Mouse (Mus musculus) adipose tissue, adult 10 weeks (tissue): ENCODE results near the gene Arhgap27. TPM values are rescaled to one million over a fixed set of nuclear protein-coding genes. Genes with fewer than 3 reads are reported as not detected.

Experiments used
- polyA plus RNA-seq: library from polyadenylated mRNA; stranded (reverse); fragments of 350-450 nt; fragmentation: Illumina TruSeq; extraction: RNeasy Lipid Tissue Mini Kit (QIAGEN cat#74804); gene quantifications from one replicate; pipeline ENCODE4 v1.2.3, GENCODE M21; 2014; ENCODE audit warnings: low read depth, low replicate concordance

Arhgap27 gene
- 17.1 TPM for polyA plus RNA-seq

DNA sequence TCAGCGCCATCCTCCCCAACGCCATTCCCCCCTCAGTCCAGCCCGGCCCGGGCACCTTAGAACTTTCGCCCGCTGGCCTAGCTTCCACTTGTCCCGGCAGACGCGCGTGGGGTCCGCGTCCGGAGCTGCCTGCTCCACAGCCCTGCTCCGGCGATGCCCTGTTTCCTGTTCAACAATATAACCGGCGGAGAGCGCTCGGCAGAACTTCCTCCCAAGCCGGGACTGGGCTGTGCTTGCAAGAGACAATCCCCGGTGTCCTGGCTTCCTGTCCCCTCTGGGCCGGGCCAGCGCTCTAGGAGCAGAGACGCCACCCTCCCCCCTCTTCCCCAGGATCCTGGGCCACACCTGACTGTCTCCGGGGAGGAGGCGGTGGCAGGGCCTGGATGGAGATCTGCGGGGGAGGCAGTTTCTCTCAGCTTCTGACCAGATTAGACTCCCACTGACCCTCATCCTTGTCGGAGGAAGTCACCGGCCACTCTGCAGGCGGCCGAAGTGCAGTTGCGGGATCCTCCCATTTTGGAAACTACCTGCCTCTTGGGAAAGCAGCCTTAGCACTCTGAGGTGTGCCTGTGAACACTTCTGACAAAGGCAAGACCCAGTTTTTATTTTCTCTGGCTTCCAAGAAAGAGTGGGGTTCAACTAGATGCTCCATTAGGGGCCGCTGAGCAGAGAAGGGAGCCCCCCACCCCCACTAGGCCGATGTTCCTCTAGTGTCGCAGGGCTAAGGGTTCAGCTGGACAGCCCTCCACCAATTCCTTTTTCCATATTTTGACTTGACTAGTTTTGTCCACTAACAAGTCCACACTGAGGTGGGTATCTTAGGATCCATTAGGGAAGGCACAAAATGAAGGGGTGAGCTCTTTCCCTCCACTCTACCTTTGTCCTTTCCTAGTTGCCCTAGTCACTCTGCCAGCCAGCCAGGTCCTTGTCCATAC lies at the start of gene Arhgap27:
Gene Arhgap27 (minus strand): TSS at position 479 of the 935 bp plus-strand sequence.

DNA sequence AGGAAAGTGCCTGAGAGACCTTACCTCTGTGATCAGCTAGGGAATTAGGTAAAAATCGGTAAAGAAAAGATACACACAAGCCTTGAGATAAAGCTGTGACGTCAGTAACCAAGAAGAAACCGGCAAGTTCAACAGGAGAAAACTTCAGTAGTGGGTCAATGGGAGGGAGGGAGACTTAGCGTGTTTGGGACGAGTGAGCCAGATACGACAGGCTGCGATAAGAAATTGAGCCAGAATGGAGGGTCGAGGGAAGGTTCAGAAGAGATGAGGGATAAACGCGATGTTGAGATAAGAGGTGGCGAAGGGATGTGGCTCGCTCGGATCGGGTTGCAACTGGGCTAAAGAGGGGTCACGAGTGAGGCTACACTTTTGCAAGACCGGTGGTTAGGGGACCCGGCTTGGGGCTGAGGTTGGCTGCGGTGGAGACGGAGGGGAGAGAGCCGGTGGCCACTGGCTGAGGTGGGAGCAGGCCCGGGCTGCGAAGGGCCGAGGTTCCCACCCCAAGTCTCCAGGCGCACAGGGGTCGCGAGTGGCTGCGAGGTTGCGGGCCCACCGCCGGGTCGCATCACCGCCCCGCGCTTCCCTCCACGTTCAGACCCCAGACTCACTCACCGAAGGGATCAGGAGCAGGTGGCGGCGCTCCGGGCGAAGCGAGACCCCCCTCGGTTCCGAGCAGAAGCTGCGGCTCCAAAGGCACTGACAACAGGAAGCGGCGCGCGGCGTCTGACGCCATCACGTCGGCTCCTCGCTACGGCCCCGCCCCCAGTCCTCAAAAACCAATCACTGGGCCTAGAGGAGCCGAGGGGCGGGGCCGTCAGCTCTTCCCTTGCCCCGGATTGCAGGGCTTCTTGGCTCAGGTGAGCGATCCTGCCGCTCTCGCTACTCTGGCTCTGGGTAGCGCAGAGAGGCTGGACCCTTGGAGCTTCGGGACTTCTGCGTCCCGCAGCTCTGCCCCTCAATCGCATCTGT lies 48.8 kb upstream of the Arhgap27 start, which contains the start of gene Plekhm1:
Gene Plekhm1 (minus strand): TSS at position 707 of the 969 bp plus-strand sequence.

Other genes starting within 250 kb of the Arhgap27 start
- 34.1 TPM for gene Hexim1, start 247.5 kb downstream of the Arhgap27 start, polyA plus RNA-seq
- gene Hexim2, start 231.3 kb downstream of the Arhgap27 start, polyA plus RNA-seq, result 7.6 TPM
- 8.6 TPM for gene Fmnl1, start 192.6 kb downstream of the Arhgap27 start, polyA plus RNA-seq
- gene 1700023F06Rik, start 155.1 kb downstream of the Arhgap27 start, polyA plus RNA-seq, result 3.9 TPM
- 4.0 TPM for gene Spata32, start 145.3 kb downstream of the Arhgap27 start, polyA plus RNA-seq
- 7.9 TPM for gene Map3k14, start 96.2 kb downstream of the Arhgap27 start, polyA plus RNA-seq
- gene Plekhm1, start 49.0 kb upstream of the Arhgap27 start, polyA plus RNA-seq, result 14.8 TPM
- gene Lrrc37a, start 140.9 kb upstream of the Arhgap27 start, polyA plus RNA-seq, result 0.34 TPM